Mouse (Mus musculus) erythroblast, embryonic 14.5 days (primary cell): Measurements from ENCODE around the gene Epb41.

Experiments used
- GATA1 ChIP-seq: IDR thresholded peaks from 2 replicates; pipeline ENCODE4 v1.6.1; 2012; ENCODE audit warnings: low read length, inconsistent platforms, mixed read lengths
- TAL1 ChIP-seq: IDR thresholded peaks from 3 replicates; pipeline ENCODE4 v1.6.1; 2012; ENCODE audit warnings: low read length, inconsistent platforms, mixed read lengths

DNA sequence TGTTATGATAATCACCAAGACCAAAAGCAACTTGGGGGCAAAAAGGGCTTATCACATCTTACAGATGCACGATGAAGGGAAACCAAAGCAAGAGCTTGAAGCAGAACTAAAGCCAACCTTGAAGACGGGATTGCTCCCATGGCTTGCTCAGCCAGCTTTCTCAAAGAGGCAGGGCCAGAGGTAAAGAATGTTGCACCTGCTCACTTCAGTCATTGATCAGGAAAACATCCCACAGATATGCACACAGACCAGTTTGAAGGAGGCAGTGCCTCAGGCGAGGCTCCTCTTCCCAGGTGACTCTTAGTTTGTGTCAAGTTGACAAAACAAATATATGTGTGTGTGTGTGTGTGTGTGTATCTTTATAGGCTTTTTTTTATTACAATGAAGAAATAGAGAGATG is 59.7 kb downstream of the Epb41 start:
- TF ChIP-seq GATA1 (no peak), TAL1 (no peak)
